Mouse (Mus musculus) E14TG2a.4 (cell line): ENCODE measurements around the gene D130043K22Rik.

Experiments used
- CTCF ChIP-seq: conservative IDR thresholded peaks from 2 replicates; pipeline ENCODE4 v1.5.1; 2014; ENCODE audit warnings: low read length
- NANOG ChIP-seq: IDR thresholded peaks from 2 replicates; pipeline ENCODE4 v1.6.1; 2014; ENCODE audit warnings: borderline replicate concordance, low read length, mixed read lengths
- POU5F1 ChIP-seq: IDR thresholded peaks from 2 replicates; pipeline ENCODE4 v1.6.1; 2014; ENCODE audit warnings: low read length, borderline replicate concordance

- no peak for TF ChIP-seq CTCF
- no peak for TF ChIP-seq NANOG
- TF ChIP-seq POU5F1 = no peak
These were observed 94.5 kb downstream of the D130043K22Rik start for GRCm38 (mm10) chr13:24939472-24939871.
